Mouse (Mus musculus): ENCODE data around the gene Dnah11.

Gene Dnah11

DNA sequence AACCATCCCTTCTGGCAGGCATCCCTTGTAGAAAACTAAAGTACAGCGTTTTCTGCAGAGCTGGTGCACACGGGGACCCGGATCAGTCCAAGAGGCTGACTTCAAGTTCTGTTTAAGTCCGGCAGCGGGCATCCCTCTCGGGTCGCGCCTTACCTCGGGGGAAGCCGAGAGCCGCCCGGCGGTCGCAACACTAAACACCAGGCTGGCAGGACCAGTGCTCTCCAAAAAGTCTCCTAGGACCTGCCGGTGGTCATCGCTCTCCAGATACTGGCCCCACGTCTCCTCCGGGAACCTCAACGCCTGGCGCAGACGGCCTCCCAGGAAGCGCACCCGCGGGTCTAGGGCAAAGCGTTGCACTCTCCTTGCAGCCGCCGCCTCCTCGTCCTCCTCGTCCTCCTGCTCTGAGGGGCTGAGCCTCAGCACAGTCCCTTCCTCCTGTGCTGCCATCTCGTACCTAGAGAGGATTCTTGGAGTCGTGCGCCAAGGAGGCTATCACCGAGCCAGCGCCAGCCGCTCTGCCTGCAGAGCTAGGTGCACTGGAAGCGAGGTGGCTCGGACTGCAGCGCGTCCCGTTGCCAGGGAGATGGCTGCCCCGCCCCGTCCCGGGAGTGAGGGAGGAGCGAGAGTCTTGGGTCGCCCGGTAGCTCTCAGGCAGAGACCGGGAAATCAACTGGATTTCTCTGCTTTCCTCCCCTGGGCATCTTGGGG lies at the start of gene Dnah11:
Dnah11 (minus strand) TSS at position 658 of the 708 bp plus-strand sequence.
- DNase-seq (ENCODE audit: low spot score): peak; percentile 52

DNA sequence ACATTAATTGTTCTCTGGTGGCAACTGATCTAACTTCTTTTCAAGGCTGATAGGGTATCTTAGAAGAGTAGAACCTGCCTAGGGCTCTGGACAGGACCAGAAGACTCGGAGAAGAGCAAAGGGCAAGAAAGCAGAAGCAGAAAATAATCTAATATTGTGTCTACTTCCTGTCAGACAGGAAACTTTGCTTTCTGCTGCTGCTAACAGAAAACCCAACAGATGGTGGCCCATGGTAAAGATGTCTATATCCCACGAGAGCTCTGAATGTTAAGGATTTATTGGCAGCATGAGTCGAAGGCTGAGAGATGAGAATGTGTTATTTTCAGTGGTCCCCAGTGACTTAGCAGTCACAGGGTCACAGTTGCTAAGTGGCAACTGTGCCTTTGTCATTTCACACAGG lies 22.3 kb upstream of the Dnah11 start:
- DNase-seq (ENCODE audit: low spot score): no peak

DNA sequence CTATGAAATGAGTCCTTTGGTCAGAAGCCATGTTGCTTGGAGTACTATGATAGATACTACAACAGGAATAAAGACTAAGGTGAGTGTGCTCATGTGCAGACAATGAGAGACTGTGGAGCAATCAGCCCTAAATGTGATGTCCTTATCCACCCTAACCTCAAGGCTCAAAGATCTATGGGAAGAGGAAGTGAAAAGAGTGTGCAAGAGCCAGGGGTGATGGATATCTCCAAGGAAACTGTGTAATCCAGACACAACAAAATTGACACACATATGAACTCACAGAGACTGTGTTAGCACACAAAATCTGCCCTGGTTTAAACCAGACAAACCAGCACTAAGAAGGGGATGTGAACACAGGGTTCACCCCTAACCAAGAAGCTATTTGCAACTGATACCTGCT lies 21.2 kb upstream of the Dnah11 start:
- no peak for DNase-seq (ENCODE audit: low spot score)

DNA sequence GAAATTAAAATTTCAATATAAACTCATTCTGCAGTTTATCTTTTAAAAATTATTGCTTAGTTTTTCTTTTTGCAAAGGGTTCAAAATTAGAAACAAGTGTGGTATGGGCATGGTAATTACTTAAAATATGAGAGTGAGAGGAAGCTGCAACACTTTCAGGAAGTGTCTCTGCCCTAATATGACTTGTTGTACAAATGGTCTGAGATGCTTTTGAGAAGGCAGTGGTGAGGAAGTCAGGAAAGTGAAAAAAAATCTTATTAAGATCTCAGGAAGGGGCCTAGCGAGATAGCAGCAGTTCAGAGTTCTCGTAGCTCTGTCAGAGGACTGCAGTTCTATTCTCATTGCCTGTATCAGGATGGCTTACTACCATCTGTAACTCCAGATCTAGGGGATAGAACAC lies 13.3 kb upstream of the Dnah11 start:
- no peak for DNase-seq (ENCODE audit: low spot score)

DNA sequence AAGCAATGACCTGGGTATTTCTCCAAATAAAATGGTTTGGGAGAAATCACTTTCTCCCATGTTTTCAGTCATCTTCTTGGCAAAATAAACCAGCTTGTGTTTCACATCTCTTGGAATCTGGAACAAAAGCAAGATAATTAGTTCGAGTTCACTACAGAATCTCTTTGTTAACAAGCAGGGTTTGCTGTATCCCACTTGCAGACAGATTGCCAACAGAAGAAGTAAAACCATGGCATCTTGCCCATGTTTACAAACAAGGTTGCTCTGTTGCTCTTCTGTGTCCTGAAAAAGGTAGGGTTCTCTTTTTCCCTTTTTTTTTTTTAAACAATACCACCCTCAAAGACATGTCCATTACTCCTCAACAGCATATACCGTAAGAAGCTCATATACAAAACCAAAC lies 2.3 kb downstream of the Dnah11 start:
- DNase-seq (ENCODE audit: low spot score): no peak

GRCm38 (mm10) chr12:118189535-118189934 lies 9.3 kb downstream of the Dnah11 start:
- no peak for DNase-seq (ENCODE audit: low spot score)

DNA sequence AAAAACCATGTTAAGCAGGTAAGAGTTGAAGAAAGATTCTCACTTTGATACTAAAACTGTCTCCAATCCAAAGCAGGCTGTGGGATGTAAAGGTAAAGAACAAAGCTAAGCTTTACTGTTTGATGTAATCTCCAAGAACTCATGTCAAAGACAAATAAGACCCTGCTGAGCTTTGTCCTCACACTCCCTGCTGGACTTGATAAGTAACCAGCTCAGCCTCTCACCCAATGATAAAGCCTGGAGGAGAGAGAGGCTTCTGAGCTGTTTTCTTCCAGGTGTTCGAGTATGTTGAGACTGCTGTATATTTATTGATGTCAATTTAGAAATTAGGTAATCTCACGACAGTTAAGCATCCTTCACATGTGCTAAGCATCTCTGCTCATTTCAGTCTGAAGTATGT lies 11.2 kb downstream of the Dnah11 start:
- DNase-seq (ENCODE audit: low spot score): no peak

DNA sequence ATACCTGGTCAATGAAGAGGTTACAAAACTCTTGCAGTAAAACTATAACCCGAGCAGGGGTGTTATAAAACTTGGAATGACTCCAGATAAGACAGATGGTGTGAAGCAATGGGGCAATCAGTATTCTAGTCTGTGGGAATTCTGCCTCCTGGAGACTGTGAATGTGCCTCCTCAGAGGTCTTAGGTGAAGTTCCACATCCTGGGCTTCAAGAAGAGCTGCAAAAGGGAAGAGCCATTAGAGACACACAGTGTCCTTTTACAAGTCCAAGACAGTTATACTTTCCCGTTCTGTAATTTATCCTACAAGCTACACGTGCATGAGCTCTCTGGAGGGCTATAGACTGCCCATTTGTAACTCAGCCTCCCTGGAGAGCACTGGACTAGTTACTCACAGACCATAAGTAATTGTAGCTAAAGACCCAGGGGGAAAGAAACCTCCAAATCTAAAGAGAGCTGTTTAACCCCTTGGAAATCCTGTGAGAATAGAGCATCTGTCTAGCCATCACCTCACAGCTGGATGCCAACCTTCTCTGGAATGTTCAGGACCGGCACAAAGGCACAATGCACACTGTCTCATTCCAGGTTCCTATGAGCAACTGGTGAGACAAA lies 11.9 kb downstream of the Dnah11 start:
- DNase-seq (ENCODE audit: low spot score): no peak

DNA sequence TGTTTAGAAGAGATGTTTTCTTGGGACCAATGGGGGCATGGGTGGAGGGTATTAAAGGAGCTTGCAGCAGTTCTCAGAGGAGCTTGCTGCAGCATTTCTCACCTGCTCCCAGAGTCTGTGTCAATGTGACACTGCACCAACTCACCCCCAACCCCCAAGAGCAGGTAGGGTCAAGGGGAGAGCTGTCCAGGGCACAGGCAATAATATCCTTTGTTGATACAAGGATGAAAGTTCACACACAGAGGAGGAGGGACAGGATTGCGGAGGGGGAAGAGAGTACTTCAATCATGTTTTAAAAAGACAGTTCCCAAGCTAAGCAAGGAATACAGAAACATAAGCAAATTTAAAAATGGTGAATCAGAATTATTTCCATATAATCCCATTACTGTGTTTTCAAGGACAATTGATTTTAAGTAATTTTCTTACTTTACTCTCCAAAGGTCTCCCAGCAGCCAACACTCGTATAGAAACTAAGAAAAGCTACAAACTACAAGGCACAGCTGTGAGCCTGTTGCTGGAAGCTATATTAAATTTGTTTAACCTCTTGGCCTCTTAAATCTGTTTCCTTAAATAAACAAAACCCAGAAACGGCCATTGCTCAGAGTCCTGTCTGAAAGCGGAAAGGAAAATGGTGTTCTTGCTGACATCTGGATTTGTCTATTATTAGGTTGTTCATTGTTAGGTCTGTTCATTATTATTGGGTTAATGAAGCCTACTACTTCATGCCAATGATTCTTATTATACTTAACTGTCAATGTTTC lies 12.5 kb downstream of the Dnah11 start:
- DNase-seq (ENCODE audit: low spot score): no peak

GRCm38 (mm10) chr12:118184731-118185130 lies 14.1 kb downstream of the Dnah11 start:
- DNase-seq (ENCODE audit: low spot score): no peak

DNA sequence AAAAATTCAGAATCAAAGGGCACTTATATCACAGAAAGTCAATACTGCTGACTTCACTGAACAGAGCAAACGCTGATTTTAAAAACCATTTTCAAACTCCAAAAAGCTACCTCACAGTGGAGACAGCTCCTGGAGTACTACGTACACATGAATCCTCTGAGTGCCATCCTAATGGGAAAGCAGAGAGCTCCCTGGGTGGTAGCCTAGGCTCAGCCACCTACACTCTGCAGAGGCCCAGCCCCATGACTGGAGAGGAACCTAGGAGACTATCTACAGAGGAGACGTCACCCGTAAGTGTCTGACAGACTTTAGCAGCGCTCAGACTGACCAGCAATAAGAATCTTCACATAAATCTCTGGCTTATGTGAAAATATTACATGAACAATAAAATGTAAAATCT lies 21.1 kb downstream of the Dnah11 start:
- DNase-seq (ENCODE audit: low spot score): no peak

- no peak for DNase-seq (ENCODE audit: low spot score)
Measured at GRCm38 (mm10) chr12:118164785-118165184, 34.1 kb downstream of the Dnah11 start.

DNA sequence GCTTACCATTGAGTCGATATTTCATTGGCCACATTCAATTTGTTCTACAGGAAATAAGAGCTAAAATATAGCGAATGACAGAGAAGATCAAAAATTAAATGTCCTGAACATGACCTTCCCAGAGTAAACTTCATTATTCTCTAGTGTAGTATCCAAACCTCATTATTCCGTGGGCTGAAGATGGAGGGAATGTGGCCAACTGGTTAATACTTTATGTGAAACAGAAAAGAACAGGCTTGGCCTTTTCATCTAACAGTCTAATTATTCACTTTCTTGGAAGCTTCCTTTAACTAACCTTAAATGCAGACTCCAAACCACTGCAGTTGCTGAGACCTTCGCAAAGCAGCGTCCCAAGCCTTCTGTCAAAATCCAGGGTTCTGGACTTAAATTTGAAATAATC lies 41.9 kb downstream of the Dnah11 start:
- DNase-seq (ENCODE audit: low spot score): no peak

- DNase-seq (ENCODE audit: low spot score): no peak
Measured at GRCm38 (mm10) chr12:118147521-118148033, 51.3 kb downstream of the Dnah11 start.

DNA sequence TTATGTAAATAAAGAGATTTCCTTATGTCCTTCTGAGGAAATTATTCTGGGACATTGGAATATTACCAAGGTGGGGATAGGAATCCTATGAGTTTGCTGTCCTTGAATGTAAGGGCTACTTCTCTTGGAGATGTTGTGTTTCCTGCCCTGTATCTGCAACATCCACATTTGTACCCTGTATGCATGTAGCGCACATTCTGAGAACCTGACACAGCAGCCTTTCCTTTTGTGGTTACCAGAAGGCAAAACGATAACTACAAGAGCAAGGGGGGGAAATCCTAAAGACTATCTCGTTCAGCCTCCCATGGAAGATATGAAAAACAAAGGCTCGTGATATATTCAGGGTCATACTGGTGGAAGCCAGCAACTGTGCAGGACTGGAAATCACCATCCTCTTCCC lies 70.7 kb downstream of the Dnah11 start:
- no peak for DNase-seq (ENCODE audit: low spot score)

DNA sequence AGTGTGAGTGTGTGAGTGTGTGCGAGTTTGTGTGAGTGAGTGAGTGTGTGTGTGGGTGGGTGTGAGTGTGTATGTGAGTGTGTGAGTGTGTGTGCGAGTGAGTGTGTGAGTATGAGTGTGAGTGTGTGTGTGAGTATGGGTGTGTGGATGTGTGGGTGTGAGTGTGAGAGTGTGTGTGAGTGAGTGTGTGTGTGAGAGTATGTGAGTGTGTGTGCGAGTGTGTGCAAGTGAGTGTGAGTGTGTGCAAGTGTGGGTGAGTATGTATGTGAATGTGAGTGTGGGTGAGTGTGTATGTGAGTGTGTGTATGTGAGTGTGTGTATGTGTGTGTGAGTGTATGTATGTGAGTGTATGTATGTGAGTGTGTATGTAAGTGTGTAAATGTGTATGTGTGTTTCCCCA lies 79.2 kb downstream of the Dnah11 start:
- no peak for DNase-seq (ENCODE audit: low spot score)

GRCm38 (mm10) chr12:118112599-118112998 lies 86.2 kb downstream of the Dnah11 start:
- DNase-seq (ENCODE audit: low spot score): peak; percentile 6

GRCm38 (mm10) chr12:118111896-118112295 lies 86.9 kb downstream of the Dnah11 start:
- DNase-seq (ENCODE audit: low spot score): no peak

DNA sequence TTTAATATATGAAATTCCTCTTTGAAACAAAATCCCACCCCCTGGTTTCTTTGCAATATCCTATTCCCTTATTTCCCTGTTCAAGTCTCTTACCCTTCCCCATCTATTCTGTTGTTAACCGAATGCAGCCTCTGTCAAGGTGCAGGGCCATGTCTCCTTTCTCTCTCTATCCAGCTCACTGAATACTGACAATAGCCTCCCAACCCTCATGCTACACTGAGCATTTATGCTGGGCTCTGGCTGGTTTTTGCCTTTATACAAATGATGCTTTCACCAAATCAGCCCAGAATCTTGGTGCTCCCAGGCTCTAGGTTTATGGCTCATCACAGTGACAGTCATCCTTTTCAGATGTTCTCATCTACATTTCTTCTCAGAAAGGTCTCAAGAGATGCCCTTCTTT lies 91.1 kb downstream of the Dnah11 start:
- no peak for DNase-seq (ENCODE audit: low spot score)

- no peak for DNase-seq (ENCODE audit: low spot score)
Measured at GRCm38 (mm10) chr12:118104520-118104919, 94.3 kb downstream of the Dnah11 start.

DNA sequence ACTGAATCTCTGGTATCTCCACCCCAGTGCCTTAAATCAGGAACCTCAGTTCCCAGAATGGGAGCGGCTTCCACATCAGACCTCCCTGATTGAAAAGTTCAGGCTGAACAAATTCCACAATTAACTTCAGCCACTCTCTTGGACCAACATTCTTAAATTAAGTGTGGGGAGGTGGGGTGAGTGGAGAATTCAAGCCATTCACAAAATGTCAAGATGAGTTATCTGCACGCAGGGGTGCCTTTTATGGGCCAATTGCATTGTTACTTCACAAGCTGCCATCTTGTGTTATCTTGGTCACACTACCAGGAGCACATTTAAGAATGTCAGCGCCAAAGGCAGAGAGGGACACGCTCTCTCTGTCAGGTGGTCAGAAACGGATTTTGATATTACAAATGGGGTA lies 99.1 kb downstream of the Dnah11 start:
- no peak for DNase-seq (ENCODE audit: low spot score)

GRCm38 (mm10) chr12:118098257-118098656 lies 100.6 kb downstream of the Dnah11 start:
- DNase-seq (ENCODE audit: low spot score): no peak

GRCm38 (mm10) chr12:118094946-118095345 lies 103.9 kb downstream of the Dnah11 start:
- DNase-seq (ENCODE audit: low spot score): no peak

Data from ovary, adult 18-20 months (tissue).